Mouse (Mus musculus): ENCODE measurements at regions not wholly inside any gene's neighbourhood (a gene's known extent, or its start where the extent isn't known, plus 50 kb on each side); places are given as distances from the start of the nearest gene placed in this dataset.
"Not testable (repeated sequence)": the region's sequence is repeated elsewhere in the genome, so short reads cannot be mapped to it uniquely, and the experiment has no call there.

GRCm38 (mm10) chr5:91892338-91892737 is 70.5 kb downstream of the Rchy1 start:
- no peak for ATAC-seq (ENCODE audit: poor library complexity, severe bottlenecking)

GRCm38 (mm10) chr5:91881771-91882170 is 81.1 kb downstream of the Rchy1 start:
- no peak for ATAC-seq (ENCODE audit: poor library complexity, severe bottlenecking)

- ATAC-seq (ENCODE audit: poor library complexity, severe bottlenecking) = no peak
These were observed 82.6 kb downstream of the Rchy1 start for GRCm38 (mm10) chr5:91880231-91880630.

GRCm38 (mm10) chr5:91878627-91879026 is 84.2 kb downstream of the Rchy1 start:
- no peak for ATAC-seq (ENCODE audit: poor library complexity, severe bottlenecking)

- ATAC-seq (ENCODE audit: poor library complexity, severe bottlenecking) = no peak
These were observed 86.2 kb downstream of the Rchy1 start for GRCm38 (mm10) chr5:91876682-91877031.

- no peak for ATAC-seq (ENCODE audit: poor library complexity, severe bottlenecking)
These were observed 86.8 kb downstream of the Rchy1 start for GRCm38 (mm10) chr5:91875875-91876681.

GRCm38 (mm10) chr5:91872816-91873215 is 90.1 kb downstream of the Rchy1 start:
- no peak for ATAC-seq (ENCODE audit: poor library complexity, severe bottlenecking)

GRCm38 (mm10) chr5:91869791-91870190 is 93.1 kb downstream of the Rchy1 start:
- ATAC-seq (ENCODE audit: poor library complexity, severe bottlenecking) = no peak

GRCm38 (mm10) chr5:91866184-91866583 is 96.7 kb downstream of the Rchy1 start:
- no peak for ATAC-seq (ENCODE audit: poor library complexity, severe bottlenecking)

- no peak for ATAC-seq (ENCODE audit: poor library complexity, severe bottlenecking)
These were observed 97.5 kb downstream of the Rchy1 start for GRCm38 (mm10) chr5:91865365-91865764.

- no peak for ATAC-seq (ENCODE audit: poor library complexity, severe bottlenecking)
These were observed 100.0 kb downstream of the Rchy1 start for GRCm38 (mm10) chr5:91862843-91863242.

GRCm38 (mm10) chr5:91862243-91862642 is 100.6 kb downstream of the Rchy1 start:
- ATAC-seq (ENCODE audit: poor library complexity, severe bottlenecking) = 0 out of 2 replicates have a peak, but pooled peaks have one; percentile 43

GRCm38 (mm10) chr5:91861440-91862187 is 101.3 kb downstream of the Rchy1 start:
- no peak for ATAC-seq (ENCODE audit: poor library complexity, severe bottlenecking)

- no peak for ATAC-seq (ENCODE audit: poor library complexity, severe bottlenecking)
These were observed 102.4 kb downstream of the Rchy1 start for GRCm38 (mm10) chr5:91860489-91860888.

GRCm38 (mm10) chr5:91852330-91852729 is 110.5 kb downstream of the Rchy1 start:
- no peak for ATAC-seq (ENCODE audit: poor library complexity, severe bottlenecking)

GRCm38 (mm10) chr5:91850862-91851569 is 111.9 kb downstream of the Rchy1 start:
- ATAC-seq (ENCODE audit: poor library complexity, severe bottlenecking) = not testable (repeated sequence)

GRCm38 (mm10) chr5:91850440-91850839 is 112.4 kb downstream of the Rchy1 start:
- no peak for ATAC-seq (ENCODE audit: poor library complexity, severe bottlenecking)

GRCm38 (mm10) chr5:91849533-91849932 is 113.3 kb downstream of the Rchy1 start:
- ATAC-seq (ENCODE audit: poor library complexity, severe bottlenecking) = no peak

- no peak for ATAC-seq (ENCODE audit: poor library complexity, severe bottlenecking)
These were observed 113.8 kb downstream of the Rchy1 start for GRCm38 (mm10) chr5:91849114-91849513.

GRCm38 (mm10) chr5:91848528-91848927 is 114.3 kb downstream of the Rchy1 start:
- no peak for ATAC-seq (ENCODE audit: poor library complexity, severe bottlenecking)

- no peak for ATAC-seq (ENCODE audit: poor library complexity, severe bottlenecking)
These were observed 119.8 kb downstream of the Rchy1 start for GRCm38 (mm10) chr5:91843044-91843443.

- ATAC-seq (ENCODE audit: poor library complexity, severe bottlenecking) = no peak
These were observed 121.8 kb downstream of the Rchy1 start for GRCm38 (mm10) chr5:91841066-91841465.

Measured in megakaryocyte, adult 5-6 weeks (primary cell).